Mouse (Mus musculus) cerebellum, adult 9-11 months (tissue): ENCODE results near the gene Chek2.
"Not testable (repeated sequence)": the region's sequence is repeated elsewhere in the genome, so short reads cannot be mapped to it uniquely, and the experiment has no call there.

Experiments
- DNase-seq: peaks from one replicate; pipeline ENCODE4 v3.0.0; 2022

Chek2 gene

DNA sequence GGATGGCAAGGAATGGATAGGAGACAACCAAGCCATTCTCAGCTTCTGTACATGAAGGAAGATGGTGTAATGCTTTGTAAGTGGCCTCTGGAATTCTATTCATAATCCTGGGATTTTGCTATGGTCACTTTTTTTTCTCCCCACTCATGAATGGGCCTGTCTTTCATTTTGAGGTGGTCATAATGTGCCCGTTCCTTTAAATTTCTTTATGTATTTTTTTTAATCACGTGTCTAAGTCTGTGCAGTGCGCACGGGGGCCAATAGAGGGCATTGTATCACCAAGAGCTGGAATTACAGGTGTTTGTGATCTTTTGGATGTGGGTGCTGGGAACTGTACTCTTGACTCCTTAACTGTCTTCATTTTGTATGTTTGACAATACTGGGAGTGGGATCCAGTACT lies 686 bp downstream of the Chek2 start:
- DNase-seq, result peak; percentile 50

DNA sequence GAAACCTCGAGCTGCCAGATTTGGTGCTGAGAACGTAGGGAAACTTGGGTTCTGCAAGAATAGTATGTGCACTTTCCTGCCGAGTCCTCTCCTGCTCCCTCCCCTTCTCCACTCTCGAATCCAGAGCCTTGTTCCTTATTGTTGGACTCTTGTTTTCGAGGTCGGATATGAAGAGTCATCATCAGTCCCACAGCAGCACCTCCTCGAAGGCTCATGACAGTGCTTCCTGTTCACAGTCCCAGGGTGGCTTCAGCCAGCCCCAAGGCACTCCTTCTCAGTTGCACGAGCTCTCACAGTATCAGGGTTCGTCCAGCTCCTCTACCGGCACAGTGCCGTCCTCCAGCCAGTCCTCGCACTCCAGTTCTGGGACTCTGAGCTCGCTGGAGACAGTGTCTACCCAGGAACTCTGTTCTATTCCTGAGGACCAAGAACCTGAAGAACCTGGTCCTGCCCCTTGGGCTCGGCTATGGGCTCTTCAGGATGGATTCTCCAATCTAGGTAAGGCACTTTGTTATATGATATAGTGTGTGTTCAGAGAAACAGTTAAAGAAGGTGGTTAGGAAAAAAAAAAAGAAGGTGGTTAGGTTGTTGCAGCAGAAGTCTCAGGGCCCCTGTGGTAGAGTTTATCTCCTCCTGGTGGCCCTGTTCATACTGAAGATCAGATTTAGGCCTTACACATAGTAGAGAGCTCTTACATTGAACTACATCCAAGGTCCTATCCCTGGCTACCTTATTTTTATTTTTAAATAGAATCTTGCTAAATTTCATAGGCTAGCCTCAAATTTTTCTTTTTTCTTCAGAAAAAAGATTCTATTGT lies 1.5 kb downstream of the Chek2 start:
- peak; percentile 38 for DNase-seq

DNA sequence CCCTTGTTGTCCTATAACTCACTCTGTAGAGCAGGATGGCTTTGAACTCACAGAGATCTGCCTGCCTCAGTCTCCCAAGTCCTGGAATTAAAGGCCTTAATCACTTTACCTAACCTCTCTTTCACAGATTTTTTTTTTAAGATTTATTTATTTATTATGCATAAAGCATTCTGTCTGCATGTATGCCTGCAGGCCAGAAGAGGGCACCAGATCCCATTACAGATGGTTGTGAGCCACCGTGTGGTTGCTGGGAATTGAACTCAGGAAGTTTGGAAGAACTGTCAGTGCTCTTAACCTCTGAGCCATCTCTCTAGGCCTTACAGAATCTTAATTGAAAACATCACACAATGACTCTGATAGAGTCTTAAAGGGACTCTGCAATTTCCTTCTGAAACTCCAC lies 13.2 kb downstream of the Chek2 start:
- DNase-seq, result no peak

DNA sequence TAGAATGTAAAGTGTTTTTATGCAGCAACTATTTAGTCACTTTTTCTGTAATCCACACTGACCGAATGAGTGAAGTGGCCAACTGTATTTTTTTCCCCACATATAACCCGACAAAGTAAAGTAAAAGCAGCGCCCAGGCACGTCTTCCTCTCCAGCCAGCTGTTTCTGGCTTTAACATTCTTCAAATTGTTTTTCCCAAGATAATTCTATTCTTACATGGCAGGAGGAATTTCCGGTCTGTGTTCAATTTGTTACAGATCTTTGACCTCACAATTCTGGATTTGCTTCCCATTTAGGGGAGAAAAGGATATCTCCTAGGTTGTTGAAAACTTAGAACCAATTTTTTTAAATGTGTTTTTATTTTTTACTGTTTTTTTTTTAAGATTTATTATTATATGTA lies 17.3 kb downstream of the Chek2 start:
- no peak for DNase-seq

DNA sequence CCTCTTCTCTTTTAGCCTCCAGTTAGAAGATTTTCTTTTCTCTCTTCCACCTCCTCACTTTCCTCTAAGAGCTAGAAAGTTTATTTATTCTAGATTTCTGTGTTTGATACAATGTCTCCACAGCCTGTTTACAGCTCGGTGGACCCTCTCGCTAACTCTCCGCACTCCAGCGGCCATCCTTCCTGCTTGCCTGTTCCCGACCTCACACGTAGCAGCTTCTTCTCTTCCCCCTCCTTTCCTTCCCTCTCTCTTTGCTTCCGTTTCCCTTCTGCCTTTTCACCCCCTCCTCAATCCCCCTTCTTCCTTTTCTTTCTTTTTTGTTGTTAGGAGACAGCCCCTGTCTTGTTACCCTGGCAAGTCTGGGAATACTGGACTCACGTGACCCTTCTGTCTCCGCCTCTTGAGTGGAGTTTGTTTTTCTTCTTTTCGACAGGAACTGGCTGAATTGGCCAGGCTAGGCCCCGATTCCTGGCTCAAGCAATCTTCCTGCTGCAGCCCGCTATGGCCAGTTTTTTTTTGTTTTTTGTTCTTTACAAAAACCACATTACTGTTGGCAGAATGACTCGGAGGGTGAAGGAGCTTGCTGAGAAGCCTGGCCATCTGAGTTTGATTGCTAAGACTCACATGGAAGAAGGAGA lies 19.4 kb downstream of the Chek2 start:
- DNase-seq, result no peak

DNA sequence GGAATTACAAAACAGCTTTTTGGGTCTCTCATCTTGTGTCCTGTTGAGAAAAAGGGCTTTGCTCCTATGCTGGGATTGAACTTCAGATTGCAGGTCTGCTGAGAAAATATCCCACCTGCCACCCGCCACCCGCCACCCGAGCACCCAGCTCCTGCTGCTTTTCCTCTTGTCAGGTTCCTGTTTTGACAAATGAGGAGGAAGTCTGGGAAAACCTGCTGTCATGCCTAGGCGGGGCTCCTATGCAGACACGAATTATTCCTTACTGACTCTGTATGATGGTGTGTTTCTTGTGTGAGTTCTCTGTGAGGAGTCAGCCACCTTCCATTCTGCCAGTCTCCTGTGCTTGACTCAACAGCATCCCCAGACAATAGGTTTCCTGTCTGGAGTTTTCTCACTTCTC lies 20.7 kb downstream of the Chek2 start:
- DNase-seq, result no peak

DNA sequence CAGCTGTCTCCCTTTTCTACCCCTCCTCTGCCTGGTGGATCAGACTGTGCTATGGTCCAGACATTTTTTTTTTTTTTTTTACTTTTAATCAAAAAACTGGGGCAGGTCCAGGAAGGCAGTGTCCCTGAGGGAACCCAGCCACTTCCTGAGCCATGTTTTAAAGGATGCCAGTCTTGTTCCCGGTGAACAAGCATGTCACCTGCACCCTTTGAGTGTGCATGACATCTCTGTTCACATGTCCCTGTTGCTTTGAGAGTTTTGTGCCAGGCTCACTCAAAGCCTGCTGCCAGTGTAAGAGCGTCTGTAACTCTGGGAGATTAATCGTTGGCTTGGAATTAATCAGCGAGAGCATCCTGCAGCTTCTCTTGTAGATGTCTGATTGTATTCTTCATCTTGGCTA lies 28.7 kb downstream of the Chek2 start:
- DNase-seq, result no peak

DNA sequence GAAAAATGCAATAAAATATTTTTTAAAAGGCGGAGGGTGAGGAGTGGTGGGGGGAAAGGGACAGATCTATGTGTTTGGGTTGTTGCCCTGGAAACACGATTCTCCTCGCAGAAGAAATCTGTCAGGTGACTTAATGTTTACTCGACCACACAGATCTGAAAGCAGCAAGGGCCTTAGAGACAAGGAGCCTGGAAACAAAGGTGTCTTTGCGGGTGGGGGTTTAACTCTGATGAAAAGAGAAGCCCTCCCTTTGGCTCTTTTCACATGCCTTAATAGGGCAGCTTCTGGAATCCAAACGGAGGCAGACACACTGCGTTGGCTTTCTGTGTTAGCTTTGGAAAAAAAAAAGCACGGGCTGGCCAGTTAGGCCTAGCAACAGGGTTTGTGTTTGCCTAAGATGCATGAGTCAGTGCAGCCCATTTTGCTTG lies 29.5 kb downstream of the Chek2 start:
- no peak for DNase-seq

DNA sequence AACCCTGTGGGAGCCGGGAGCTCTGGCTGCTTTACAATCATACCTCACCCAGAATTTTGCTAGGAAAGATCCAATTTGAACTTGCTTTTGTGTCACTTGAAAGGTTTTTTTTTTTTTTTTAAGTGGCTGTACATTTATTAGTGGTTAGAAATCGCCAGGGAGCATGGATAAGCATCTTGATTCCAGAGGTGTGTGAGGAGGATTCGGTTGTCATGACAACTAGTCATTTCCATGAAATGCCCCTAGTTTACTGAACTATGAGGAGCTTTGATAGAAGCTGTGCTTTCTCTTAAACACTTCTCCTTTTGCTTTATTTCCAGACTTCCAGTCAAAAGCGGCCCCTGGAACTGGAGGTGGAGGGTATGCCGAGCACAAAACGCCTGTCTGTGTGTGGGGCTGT lies 33.4 kb downstream of the Chek2 start:
- DNase-seq, result no peak

DNA sequence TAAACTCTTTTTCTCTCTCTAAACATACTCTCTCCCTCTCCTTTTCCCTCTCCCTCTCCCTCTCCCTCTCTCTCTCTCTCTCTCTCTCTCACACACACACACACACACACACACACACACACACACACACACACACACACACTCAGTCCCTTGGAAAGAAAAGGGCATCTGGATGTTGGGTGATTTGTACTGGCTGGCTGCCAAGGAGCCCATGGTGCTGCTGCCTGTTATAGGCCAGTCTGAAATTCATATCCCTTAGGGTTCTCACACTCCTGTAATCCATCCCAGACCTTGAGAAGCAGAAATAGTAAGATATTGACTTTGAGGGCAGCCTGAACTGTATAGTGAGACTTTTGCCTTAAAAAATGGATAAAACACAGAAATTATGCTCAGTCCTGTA lies 34.9 kb downstream of the Chek2 start:
- no peak for DNase-seq

DNA sequence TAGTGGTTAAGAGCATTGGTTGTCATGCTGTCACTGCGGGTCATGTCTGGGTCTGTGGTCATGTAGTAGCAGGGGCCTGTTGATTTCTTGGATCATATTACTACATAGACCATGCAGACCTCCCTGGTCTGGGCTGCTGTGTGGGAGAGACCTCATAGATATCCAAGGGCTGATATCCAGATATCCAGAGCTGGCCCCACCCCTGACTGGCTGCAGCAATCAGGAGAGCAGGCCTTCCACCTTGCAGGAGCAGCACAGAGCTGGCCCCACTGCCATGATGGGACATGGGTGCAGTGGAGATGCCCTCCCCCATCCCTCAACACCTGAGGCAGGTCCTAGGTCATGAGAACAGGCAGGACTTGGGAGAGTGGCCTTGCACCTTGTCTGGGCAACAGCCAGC lies 35.5 kb downstream of the Chek2 start:
- no peak for DNase-seq

DNA sequence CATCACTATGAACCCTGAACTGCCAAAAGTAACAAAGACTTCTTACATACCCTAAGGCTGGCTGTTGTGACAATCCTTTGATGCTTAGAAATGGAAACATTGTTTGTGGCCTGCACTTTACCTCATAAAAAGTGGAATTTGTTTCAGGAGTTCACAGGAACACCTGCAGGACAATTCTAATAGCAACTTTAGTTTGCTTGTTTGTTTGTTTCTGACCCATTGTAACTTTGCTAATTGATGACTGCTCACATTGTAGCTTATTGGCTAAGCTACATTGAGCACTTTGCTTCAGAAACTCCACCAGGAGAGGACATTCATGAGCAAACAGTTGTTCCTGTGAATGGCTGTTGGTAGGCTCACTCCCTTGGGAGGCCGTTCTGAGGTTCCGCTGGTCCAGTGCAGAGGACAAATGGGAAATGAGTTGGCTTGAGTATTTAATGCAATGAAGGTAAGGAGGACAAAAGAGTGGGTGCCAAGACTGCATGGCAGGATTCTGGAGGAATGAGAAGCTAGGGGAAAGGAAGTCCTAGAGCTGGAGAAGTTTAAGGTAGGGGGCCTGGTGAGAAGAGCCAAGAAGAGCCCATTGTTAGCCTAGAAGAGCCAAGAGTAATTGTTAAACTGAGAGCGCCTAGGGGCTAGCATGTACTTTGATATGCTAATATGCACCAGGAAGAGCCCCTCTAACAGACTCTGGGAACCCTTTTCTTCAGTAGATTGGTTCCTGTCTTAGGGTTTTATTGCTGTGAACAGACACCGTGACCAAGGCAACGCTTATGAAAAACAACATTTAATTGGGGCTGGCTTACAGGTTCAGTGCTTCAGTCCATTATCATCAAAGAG lies 38.1 kb downstream of the Chek2 start:
- DNase-seq, result no peak

DNA sequence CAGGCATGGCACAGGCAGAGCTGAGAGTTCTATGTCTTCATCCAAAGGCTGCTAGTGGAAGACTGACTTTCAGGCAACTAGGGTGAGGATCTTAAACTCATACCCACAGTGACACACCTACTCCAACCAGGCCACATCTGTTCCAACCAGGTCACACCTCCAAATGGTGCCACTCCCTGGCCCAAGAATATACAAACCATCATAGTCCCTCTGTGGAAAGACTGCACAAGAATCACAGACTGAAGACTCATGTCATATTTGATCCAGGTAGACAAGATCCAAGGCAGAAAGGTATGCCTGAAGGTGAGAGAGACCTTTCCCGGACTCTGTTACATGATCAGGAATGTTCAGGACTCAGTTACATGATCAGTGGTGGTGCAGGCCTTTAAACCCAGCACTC lies 38.7 kb downstream of the Chek2 start:
- DNase-seq, result not testable (repeated sequence)

DNA sequence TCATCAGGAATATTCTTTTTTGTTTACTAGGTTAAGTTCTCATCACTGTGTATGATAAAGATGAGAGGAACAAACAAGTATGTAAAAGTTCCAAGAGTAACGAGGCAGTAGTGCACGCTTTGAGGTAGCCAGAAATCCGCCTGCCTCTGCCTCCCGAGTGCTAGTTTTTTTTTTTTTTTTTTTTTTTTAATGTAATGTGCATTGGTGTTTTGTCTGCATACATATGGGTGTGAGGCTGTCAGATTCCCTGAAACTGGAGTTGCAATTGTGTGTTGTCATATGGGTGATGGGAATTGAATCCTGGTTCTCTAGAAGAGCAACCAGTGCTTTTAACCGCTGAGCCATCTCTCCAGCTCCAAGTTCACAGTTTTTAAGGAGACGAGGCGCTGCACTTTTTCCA lies 39.3 kb downstream of the Chek2 start:
- no peak for DNase-seq

DNA sequence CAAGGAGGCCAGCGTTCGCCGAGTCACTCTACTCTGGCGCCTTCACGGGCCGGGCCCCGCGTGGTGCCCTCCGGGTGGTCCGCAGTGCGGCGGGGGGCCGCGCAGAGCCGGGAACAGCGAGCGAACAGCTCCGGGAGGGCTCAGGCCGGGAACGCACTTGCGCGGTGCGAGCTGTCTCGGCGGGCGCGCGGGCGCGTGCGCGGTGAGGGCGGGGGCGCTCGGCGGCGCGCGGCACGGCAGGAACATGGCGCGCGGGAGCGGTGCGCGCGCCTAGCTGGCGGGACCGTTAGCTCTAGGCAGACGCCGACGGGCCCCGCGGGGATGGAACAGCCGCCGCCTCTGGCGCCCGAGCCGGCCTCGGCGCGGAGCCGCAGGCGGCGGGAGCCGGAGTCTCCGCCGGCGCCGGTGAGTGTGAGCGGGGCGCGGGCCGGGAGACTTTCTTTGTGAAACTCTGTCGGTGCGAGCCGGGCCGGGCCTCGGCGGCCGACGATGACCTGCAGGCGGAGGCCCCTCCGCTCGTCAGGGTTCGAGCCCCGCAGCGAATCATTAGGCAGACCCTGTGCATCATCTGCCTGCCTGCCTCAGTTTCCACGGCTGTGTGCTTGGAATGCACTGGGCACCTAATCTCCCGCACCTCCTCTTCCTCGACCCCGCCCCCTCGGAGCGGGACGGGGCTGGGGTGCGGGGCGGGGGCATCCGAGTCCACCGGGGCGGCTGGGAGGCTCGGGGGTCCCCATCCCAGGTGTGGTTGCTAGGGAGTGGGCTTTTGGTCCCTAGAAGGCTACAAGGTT lies 40.0 kb downstream of the Chek2 start, which contains the start of gene Ttc28:
TSS of gene Ttc28 (plus strand) at position 220 of the 791 bp plus-strand sequence.
- DNase-seq, result peak; percentile 88

DNA sequence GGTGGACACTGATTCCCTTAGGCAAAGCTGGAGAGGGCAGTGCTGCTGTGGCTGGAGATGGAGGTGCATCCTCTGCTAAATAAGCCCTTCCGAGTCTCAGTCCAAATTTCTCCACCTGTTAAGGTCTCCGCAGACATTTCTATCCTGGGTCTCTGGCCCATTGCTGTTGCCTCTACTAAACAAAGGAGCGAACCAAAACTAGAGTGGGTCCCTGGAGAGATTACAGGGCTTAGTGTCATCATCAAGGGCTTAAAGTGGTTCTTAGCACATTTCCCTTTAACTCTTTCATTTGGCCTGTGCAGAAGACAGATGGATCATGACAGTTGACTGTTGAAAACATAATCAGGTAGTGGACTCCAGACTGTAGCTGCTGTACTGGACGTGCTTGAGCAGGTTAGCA lies 48.8 kb downstream of the Chek2 start:
- no peak for DNase-seq

DNA sequence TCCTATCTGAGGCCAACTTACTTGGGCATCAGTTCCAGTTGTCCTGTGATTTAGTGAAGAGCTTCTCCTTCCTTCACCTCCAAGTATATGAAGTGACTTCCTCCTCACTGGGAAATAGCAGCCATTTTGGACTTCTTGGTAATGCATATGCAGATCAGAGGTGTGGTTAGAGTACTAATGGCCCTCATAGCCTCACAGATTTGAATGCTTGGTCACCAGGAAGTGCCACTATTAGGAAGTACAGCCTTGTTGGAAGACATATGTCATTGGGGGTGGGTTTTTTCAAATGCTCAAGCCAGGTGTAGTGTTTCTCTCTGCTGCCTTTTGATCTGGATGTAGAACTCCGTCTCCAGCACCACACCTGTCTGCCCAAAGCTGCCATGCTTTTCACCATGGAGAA lies 50.2 kb downstream of the Chek2 start:
- DNase-seq, result no peak

DNA sequence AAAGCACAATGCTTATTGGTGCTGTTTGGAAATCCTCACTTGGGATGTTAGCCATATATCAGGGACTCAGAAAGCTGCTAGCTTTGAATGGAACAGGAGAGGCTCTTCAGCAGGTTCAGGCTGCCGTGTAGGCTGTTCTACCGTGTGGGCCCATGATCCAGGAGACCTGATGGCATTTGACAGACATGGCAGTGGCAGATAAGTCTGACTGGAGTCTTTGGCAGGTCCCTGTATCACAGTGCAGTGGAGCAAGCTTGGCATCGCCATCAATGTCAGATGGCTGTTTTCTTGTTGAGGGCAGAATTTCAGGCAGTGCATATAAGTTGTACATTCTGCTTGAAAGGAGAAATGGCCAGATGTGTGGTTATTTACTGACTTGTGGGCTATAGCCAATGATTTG lies 50.8 kb downstream of the Chek2 start:
- DNase-seq, result no peak

DNA sequence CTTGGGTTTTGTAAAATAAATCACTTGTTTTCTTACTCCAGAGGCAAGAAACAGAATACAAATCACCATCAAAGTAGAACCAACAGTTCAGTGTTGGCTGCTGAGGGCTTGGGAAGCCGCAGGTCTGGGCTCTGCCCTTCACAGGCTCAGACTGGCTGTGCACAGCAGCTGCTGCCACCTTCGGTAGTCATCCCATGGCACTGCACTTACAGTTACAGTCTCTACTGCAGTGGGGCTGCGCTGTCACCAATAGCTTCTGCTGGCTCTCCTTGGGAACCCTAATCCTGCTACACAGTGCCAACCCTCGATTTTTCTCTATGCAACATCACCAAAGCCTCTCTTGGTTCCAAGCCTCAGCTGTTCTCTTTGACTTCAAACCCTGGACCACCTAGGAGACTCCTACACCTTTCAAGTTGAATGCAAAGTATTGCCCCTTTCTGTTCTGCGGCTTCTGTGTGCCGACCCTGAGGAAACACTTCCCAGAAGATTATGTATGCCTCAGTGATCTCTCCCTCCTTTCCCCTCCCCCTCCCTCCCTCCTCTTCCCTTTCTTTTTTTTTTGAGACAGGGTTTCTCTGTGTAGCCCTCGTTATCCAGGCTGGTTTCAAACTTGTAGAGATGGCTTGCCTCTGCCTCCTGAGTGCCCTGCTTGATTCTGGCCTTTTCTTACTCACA lies 57.5 kb downstream of the Chek2 start:
- no peak for DNase-seq

DNA sequence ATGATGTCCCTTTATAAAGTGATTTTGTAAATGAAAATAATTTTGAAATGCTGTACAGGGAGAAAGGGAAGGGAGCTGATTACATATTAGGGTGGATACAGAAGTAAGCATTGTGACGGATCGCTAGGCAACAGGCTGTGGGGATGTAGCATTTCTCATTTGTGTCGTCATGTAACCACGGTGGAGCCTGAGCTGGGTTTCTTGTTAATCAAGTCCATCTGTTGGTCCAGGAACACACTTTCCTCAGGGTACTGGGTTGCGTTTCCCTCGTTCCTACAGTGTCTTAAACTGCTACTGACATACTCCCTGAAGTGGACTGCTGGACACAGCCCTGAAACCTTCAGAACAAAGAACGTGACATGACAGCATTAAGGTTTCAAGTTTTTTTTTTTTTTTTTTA lies 58.4 kb downstream of the Chek2 start:
- no peak for DNase-seq

DNA sequence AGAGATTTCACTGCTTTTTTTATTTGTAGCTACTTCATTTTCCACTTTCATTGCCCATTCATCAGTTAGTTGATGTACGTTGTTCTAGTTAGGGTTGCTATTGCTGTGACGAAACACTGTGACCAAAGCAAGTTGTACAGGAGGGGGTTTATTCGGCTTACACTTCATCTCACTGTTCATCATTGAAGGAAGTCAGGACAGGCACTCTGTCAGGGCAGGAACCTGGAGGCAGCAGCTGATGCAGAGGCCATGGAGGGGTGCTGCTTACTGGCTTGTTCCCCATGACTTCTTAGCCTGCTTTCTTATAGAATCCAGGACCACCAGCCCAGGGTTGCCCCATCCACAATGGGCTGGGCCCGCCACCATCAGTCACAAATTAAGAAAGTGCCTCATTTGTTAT lies 59.0 kb downstream of the Chek2 start:
- DNase-seq, result no peak

DNA sequence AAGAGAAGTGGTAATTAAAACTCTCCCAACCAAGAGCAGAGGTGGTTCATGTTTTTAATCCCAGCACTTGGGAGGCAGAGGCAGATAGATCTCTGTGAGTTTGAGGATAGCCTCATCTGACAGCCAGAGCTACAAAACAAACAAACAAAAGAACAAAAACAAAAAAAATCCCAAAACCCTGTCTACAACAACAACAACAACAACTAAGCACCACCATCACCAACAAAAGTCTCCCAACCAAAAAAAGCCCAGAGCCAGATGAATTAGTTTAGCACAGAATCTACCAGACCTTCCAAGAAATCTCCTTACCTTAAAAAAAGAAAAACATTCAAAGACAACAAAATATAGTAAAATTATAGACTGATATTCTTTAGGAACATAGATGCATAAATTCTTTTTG lies 60.6 kb downstream of the Chek2 start:
- DNase-seq, result no peak
